Mouse (Mus musculus) gastrocnemius, postnatal 25 days (tissue): Measurements from ENCODE around the gene Zscan26. TPM values are rescaled to one million over a fixed set of nuclear protein-coding genes. Genes with fewer than 3 reads are reported as not detected.
A peak's percentile ranks its signal among the peaks of the same experiment; 100 is the strongest.
"Not testable (repeated sequence)": the region's sequence is repeated elsewhere in the genome, so short reads cannot be mapped to it uniquely, and the experiment has no call there.

Experiments
- DNase-seq: peaks from one replicate; pipeline ENCODE4 v3.0.0; 2022
- long read RNA-seq, 2 experiments: library from polyadenylated mRNA; stranded (forward); transcript quantifications; one replicate each; pipeline ENCODE4 v2.0.0; 2021
- total RNA-seq, 2 experiments: library from RNA; stranded (reverse); gene quantifications; 1 replicate in 1 of 2; 2 replicates in 1 of 2; pipeline ENCODE4 v1.2.3; 2021

The Zscan26 gene
- total RNA-seq = 10 to 100 TPM; 10.2 to 10.3 TPM
- long read RNA-seq, experiment 1, partial matches to known transcripts = 0 of 1 reads
- long read RNA-seq, experiment 1, other reads (novel, unspliced or antisense) = 1 of 1 reads
- long read RNA-seq, experiment 2, full-length matches to known transcripts = 1 of 4 reads
- long read RNA-seq, experiment 2, partial matches to known transcripts = 0 of 4 reads
- long read RNA-seq, experiment 2, other reads (novel, unspliced or antisense) = 3 of 4 reads

GRCm38 (mm10) chr13:21453449-21453848 is at the start of gene Zscan26:
Gene Zscan26 (minus strand): TSS chr13:21453730.
- DNase-seq = peak; percentile 75

- no peak for DNase-seq
Observed at GRCm38 (mm10) chr13:21502296-21502695, 48.8 kb upstream of the Zscan26 start.

- not testable (repeated sequence) for DNase-seq
Observed at GRCm38 (mm10) chr13:21501182-21501581, 47.7 kb upstream of the Zscan26 start, which contains the start of gene Gm11273. Gene Gm11273 (minus strand): TSS chr13:21501418.

GRCm38 (mm10) chr13:21495080-21495479 is 41.5 kb upstream of the Zscan26 start, which contains the start of gene AK157302:
Gene AK157302 (plus strand): TSS chr13:21495223.
- DNase-seq = no peak

- DNase-seq = no peak
Observed at GRCm38 (mm10) chr13:21492847-21493246, 39.3 kb upstream of the Zscan26 start.

- no peak for DNase-seq
Observed at GRCm38 (mm10) chr13:21486881-21487280, 33.4 kb upstream of the Zscan26 start.

- peak; percentile 31 for DNase-seq
Observed at GRCm38 (mm10) chr13:21478759-21479670, 25.5 kb upstream of the Zscan26 start, which contains the start of the genes Zkscan4 and Gm10065. Gene Zkscan4 (plus strand): TSS chr13:21478907. Gene Gm10065 (minus strand): TSS chr13:21479441.

- DNase-seq = no peak
Observed at GRCm38 (mm10) chr13:21472427-21472826, 18.9 kb upstream of the Zscan26 start.

- no peak for DNase-seq
Observed at GRCm38 (mm10) chr13:21469097-21469496, 15.6 kb upstream of the Zscan26 start.

- peak; percentile 78 for DNase-seq
Observed at GRCm38 (mm10) chr13:21468061-21469019, 14.8 kb upstream of the Zscan26 start, which contains the start of gene Nkapl. Gene Nkapl (minus strand): TSS chr13:21468509.

GRCm38 (mm10) chr13:21467336-21467735 is 13.8 kb upstream of the Zscan26 start:
- no peak for DNase-seq

GRCm38 (mm10) chr13:21462516-21462915 is 9.0 kb upstream of the Zscan26 start:
- DNase-seq = not testable (repeated sequence)

GRCm38 (mm10) chr13:21456347-21456746 is 2.8 kb upstream of the Zscan26 start:
- DNase-seq = no peak

GRCm38 (mm10) chr13:21454133-21454532 is 603 bp upstream of the Zscan26 start:
- no peak for DNase-seq

GRCm38 (mm10) chr13:21453042-21453441 is 488 bp downstream of the Zscan26 start:
- no peak for DNase-seq

GRCm38 (mm10) chr13:21447856-21448614 is 5.5 kb downstream of the Zscan26 start:
- DNase-seq = no peak

GRCm38 (mm10) chr13:21446796-21447195 is 6.7 kb downstream of the Zscan26 start:
- no peak for DNase-seq

- no peak for DNase-seq
Observed at GRCm38 (mm10) chr13:21441207-21441572, 12.3 kb downstream of the Zscan26 start.

- DNase-seq = peak; percentile 28
Observed at GRCm38 (mm10) chr13:21440503-21441206, 12.9 kb downstream of the Zscan26 start, which contains the start of gene Pgbd1. Gene Pgbd1 (minus strand): TSS chr13:21441058.

- no peak for DNase-seq
Observed at GRCm38 (mm10) chr13:21435476-21435875, 18.1 kb downstream of the Zscan26 start.
